Mouse (Mus musculus): Measurements from ENCODE around the gene Gm5416. TPM values are rescaled to one million over a fixed set of nuclear protein-coding genes. Genes with fewer than 3 reads are reported as not detected.
"Not testable (repeated sequence)": the region's sequence is repeated elsewhere in the genome, so short reads cannot be mapped to it uniquely, and the experiment has no call there.

Gene Gm5416
- total RNA-seq (2021): not detected
- long read RNA-seq, experiment 1: 0 reads
- long read RNA-seq, experiment 2: 0 reads

- no peak within 1 kb of the TSS for H3K4me3 ChIP-seq
- DNase-seq: no peak
- no peak within 1 kb of the TSS for H3K27ac ChIP-seq
- intact Hi-C loops (cut with DNase I): no loop called here
- TF ChIP-seq CTCF (IDR thresholded peaks at IDR 0.05): no peak
These were observed at the start of gene Gm5416 for GRCm38 (mm10) chr16:36209967-36210453. Gm5416 (plus strand) TSS chr16:36210403.

GRCm38 (mm10) chr16:36167841-36168240 is 42.4 kb upstream of the Gm5416 start:
- H3K27ac ChIP-seq; intact Hi-C loops (cut with DNase I); DNase-seq; H3K4me3 ChIP-seq: not testable (repeated sequence)

- intact Hi-C loops (cut with DNase I): no loop called here
- no peak for DNase-seq
- TF ChIP-seq CTCF (IDR thresholded peaks at IDR 0.05): no peak
These were observed 34.1 kb upstream of the Gm5416 start for GRCm38 (mm10) chr16:36176108-36176507.

GRCm38 (mm10) chr16:36179910-36180309 is 30.3 kb upstream of the Gm5416 start:
- DNase-seq: no peak
- TF ChIP-seq CTCF (IDR thresholded peaks at IDR 0.05): no peak
- intact Hi-C loops (cut with DNase I): no loop called here
- H3K27ac ChIP-seq: no peak overlapping the region
- no peak overlapping the region for H3K4me3 ChIP-seq

More at GRCm38 (mm10) chr16:36176108-36176507, 34.1 kb upstream of the Gm5416 start:
- H3K27ac ChIP-seq: no peak overlapping the region
- no peak overlapping the region for H3K4me3 ChIP-seq

- intact Hi-C loops (cut with DNase I); H3K27ac ChIP-seq; DNase-seq; H3K4me3 ChIP-seq: not testable (repeated sequence)
These were observed 26.3 kb upstream of the Gm5416 start, which contains the start of gene Gm5483 for GRCm38 (mm10) chr16:36183912-36184311. Gm5483 (plus strand) TSS chr16:36184212.

GRCm38 (mm10) chr16:36199226-36199625 is 11.0 kb upstream of the Gm5416 start:
- TF ChIP-seq CTCF (IDR thresholded peaks at IDR 0.05): no peak
- Histone ChIP-seq H3K27ac (no peak overlapping the region), H3K4me3 (no peak overlapping the region)
- intact Hi-C loops (cut with DNase I): no loop called here
- DNase-seq: no peak

GRCm38 (mm10) chr16:36203846-36204245 is 6.4 kb upstream of the Gm5416 start:
- intact Hi-C loops (cut with DNase I): no loop called here
- TF ChIP-seq CTCF (IDR thresholded peaks at IDR 0.05): no peak
- DNase-seq: no peak
- H3K4me3 ChIP-seq: no peak overlapping the region
- H3K27ac ChIP-seq: no peak overlapping the region

GRCm38 (mm10) chr16:36205684-36206083 is 4.5 kb upstream of the Gm5416 start:
- intact Hi-C loops (cut with DNase I); H3K27ac ChIP-seq; H3K4me3 ChIP-seq; DNase-seq: not testable (repeated sequence)

GRCm38 (mm10) chr16:36221168-36221567 is 11.0 kb downstream of the Gm5416 start, which contains the start of gene 2010005H15Rik:
2010005H15Rik (plus strand) TSS chr16:36221468.
- intact Hi-C loops (cut with DNase I); DNase-seq; H3K27ac ChIP-seq; H3K4me3 ChIP-seq: not testable (repeated sequence)

- H3K27ac ChIP-seq; H3K4me3 ChIP-seq; DNase-seq; intact Hi-C loops (cut with DNase I): not testable (repeated sequence)
These were observed 50.4 kb downstream of the Gm5416 start for GRCm38 (mm10) chr16:36260585-36260984.

Other genes starting within 250 kb of the Gm5416 start
- gene Kpna1, start 231.7 kb upstream of the Gm5416 start, total RNA-seq (2021): 100 to 1,000 TPM; 176 to 180 TPM
- gene Wdr5b, start 169.2 kb upstream of the Gm5416 start, total RNA-seq (2021): 1 to 10 TPM; 1.3 to 1.9 TPM
- 100 to 1,000 TPM; 112 to 147 TPM for gene Fam162a, start 138.8 kb upstream of the Gm5416 start, total RNA-seq (2021)
- 10 to 100 TPM; 19.6 to 31.6 TPM for gene Ccdc58, start 138.7 kb upstream of the Gm5416 start, total RNA-seq (2021)
- gene Csta1, start 79.2 kb upstream of the Gm5416 start, total RNA-seq (2021): not detected
- gene Stfa2l1, start 53.6 kb upstream of the Gm5416 start, total RNA-seq (2021): not detected
- not detected for gene Gm5483, start 26.2 kb upstream of the Gm5416 start, total RNA-seq (2021)
- not detected for gene 2010005H15Rik, start 11.1 kb downstream of the Gm5416 start, total RNA-seq (2021)
- not detected for gene Stfa1, start 66.5 kb downstream of the Gm5416 start, total RNA-seq (2021)
- gene BC117090, start 123.9 kb downstream of the Gm5416 start, total RNA-seq (2021): not detected
- gene BC100530, start 157.3 kb downstream of the Gm5416 start, total RNA-seq (2021): not detected
- not detected for gene Stfa2, start 198.1 kb downstream of the Gm5416 start, total RNA-seq (2021)
- gene Stfa3, start 245.0 kb downstream of the Gm5416 start, total RNA-seq (2021): not detected